Mouse (Mus musculus) urinary bladder, postnatal 25 days (tissue): ENCODE results near the gene Smtnl2.
A peak's percentile ranks its signal among the peaks of the same experiment; 100 is the strongest.
"Not testable (repeated sequence)": the region's sequence is repeated elsewhere in the genome, so short reads cannot be mapped to it uniquely, and the experiment has no call there.

Experiments used
- DNase-seq: peaks from one replicate; pipeline ENCODE4 v3.0.0; 2022; ENCODE audit warnings: low spot score

Gene Smtnl2

GRCm38 (mm10) chr11:72411093-72411921, at the start of gene Smtnl2:
Smtnl2 (minus strand) TSS chr11:72411713.
- DNase-seq, result peak; percentile 87

DNA sequence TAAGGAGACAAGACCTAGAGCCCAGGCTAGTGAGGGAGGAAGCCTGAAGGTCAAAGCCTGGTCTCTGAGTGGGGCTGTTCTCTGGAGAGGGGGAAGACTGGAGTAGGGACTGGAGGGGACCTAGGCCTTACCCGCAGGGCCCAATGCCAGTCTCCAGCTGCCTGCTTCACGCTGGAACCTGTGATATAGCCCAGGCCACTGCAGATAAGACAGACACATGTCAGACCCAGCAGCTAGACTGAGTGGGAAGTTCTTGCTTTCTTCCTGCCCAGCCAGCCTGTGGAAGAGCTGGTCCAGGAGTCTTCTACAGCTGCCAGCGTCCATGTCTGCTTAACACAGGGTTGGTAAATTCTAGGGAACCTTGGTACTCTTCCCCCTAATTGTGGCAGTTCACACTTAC, 47.0 kb upstream of the Smtnl2 start:
- no peak for DNase-seq

GRCm38 (mm10) chr11:72457995-72458496, 46.5 kb upstream of the Smtnl2 start:
- no peak for DNase-seq

GRCm38 (mm10) chr11:72455694-72456093, 44.2 kb upstream of the Smtnl2 start:
- DNase-seq, result no peak

- no peak for DNase-seq
These were observed 41.8 kb upstream of the Smtnl2 start for GRCm38 (mm10) chr11:72453105-72453953.

GRCm38 (mm10) chr11:72452140-72452665, 40.7 kb upstream of the Smtnl2 start:
- no peak for DNase-seq

DNA sequence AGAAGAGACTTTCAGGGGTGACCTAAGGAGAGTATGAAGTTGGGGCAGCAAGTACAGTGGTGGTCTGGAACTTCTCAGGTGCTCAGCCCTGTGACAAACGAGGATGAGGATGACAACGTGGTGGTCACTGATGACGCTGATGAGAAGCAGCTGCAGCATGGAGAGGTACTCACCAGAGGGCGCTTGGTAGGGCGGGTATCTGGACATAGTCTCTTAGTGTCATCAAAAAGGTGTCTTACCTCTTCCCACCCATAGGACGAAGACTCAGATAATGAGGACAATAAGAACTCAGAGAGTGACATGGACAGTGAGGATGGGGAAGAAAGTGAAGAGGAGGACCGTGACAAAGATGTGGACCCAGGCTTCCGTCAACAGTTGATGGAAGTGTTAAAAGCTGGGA, 36.0 kb upstream of the Smtnl2 start:
- DNase-seq, result no peak

- peak; percentile 47 for DNase-seq
These were observed 35.0 kb upstream of the Smtnl2 start for GRCm38 (mm10) chr11:72446311-72447105.

- DNase-seq, result peak; percentile 98
These were observed 29.6 kb upstream of the Smtnl2 start, which contains the start of gene Mybbp1a for GRCm38 (mm10) chr11:72440965-72441664. Mybbp1a (plus strand) TSS chr11:72441355.

DNA sequence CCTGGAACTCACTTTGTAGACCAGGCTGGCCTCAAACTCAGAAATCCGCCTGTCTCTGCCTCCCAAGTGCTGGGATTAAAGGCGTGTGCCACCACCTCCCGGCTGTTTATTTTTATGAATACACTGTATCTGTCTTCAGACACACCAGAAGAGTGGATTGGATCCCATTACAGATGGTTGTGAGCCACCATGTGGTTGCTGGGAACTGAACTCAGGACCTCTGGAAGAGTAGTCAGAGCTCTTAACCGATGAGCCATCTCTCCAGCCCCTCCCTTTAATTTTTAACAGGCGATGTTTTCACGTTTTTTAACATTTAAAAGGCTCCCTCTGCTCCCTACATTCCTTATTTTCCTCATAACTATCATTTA, 29.1 kb upstream of the Smtnl2 start:
- not testable (repeated sequence) for DNase-seq

DNA sequence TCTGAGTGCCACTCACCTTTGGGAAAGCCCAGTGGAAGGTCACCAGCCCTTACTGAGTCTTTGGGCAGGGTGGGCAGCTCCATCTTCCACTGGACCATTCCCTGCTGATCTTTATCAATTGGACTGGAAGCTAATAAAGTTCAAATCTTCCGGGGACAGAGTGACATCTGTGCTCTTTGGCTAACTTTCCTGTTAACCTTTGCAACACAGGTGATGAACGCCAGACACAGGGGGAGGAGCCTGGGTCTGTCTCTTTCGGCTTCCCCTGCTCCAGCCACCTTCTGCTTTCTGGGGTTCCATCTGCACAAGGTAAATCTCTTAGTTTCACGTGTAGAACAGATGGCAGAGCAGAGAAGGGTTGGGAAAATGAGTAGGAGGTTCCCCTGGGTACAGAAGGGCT, 26.9 kb upstream of the Smtnl2 start:
- DNase-seq, result no peak

GRCm38 (mm10) chr11:72436756-72437650, 25.5 kb upstream of the Smtnl2 start:
- no peak for DNase-seq

DNA sequence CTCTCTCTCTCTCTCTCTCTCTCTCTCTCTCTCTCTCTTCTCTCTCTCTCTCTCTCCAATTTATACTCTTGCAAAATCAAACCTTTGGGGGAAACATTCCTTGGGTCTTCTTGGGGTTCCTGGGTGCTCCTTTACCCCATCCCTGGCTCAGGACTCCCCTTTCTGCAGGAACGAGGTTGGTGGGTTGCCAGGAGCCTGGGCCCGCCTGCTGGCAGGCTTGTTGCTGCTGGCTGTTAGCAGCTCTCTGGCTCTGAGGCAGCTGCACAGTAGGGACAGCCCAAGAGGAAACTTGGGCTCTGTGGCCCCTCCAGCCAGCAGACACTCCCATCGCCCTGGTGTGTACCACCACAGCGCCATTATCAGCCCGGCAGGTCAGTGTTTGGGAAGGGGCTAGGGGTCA, 24.8 kb upstream of the Smtnl2 start:
- DNase-seq, result no peak

- no peak for DNase-seq
These were observed 24.2 kb upstream of the Smtnl2 start for GRCm38 (mm10) chr11:72435694-72436045.

GRCm38 (mm10) chr11:72434963-72435693, 23.6 kb upstream of the Smtnl2 start, which contains the start of gene Ggt6:
Ggt6 (plus strand) TSS chr11:72435526.
- no peak for DNase-seq

- not testable (repeated sequence) for DNase-seq
These were observed 19.0 kb upstream of the Smtnl2 start for GRCm38 (mm10) chr11:72430311-72431068.

DNA sequence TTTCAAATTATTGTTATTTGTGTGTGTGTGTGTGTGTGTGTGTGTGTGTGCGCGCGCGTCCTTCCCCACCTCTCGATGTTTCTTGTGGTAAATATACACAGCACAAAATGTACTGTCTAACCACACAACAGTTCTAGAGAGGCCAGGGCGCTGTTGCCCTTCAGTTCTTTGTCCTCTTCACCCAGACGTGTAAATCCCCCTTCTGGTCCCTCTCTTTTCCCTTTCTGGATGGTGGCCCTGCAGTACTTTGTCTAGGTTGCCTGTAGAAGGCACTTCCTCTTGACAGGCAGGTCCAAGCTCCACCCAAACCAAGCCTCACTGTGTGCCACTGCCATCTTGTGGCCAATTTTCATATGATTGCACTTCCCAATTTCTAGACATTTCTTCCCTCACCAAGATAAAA, 17.8 kb upstream of the Smtnl2 start:
- peak; percentile 65 for DNase-seq

GRCm38 (mm10) chr11:72428694-72429093, 17.2 kb upstream of the Smtnl2 start:
- DNase-seq, result peak; percentile 82

DNA sequence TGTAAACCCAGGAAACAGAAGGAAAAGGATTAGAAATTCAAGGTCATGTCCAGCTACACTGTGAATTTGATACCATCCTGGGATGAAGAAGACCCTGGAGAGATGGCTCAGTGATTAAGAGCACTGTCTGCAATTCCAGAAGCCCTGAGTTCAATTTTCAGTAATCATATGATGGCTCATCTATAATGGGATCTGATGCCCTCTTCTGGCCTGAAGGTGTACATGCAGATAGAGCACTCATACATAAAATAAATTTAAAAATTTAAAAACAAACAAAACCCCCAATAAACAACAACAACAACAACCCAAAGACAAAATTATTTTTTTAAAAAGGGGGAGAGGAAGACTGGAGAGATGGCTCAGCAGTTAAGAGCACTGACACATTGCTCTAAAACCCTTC, 15.4 kb upstream of the Smtnl2 start:
- no peak for DNase-seq
